Mouse (Mus musculus): ENCODE measurements around the gene Kcnip4. TPM values are rescaled to one million over a fixed set of nuclear protein-coding genes. Genes with fewer than 3 reads are reported as not detected.

The Kcnip4 gene
- polyA plus RNA-seq, 1 experiment, result not detected

- no peak for TF ChIP-seq POLR2A (IDR thresholded peaks at IDR 0.05; ENCODE audit: low read depth, low read length)
- TF ChIP-seq CTCF (IDR thresholded peaks at IDR 0.05; ENCODE audit: extremely low read depth, insufficient read length, insufficient replicate concordance, low read depth, low read length), result no peak
- WGBS, result 50% methylated on average over 3 of the region's 3 CpGs
- no peaks in the 10 kb centered on the region for H3K4me1 ChIP-seq (ENCODE audit: control insufficient read depth, insufficient read depth, insufficient read length, low read length)
- no peak overlapping the region for H3K27ac ChIP-seq (ENCODE audit: insufficient read depth, low read depth, low read length)
- H3K27me3 ChIP-seq (ENCODE audit: control insufficient read depth, insufficient read depth, low read length), result no peaks in the 10 kb centered on the region
- no peak overlapping the region for H3K4me3 ChIP-seq (ENCODE audit: low read depth, low read length)
- H3K36me3 ChIP-seq (ENCODE audit: control insufficient read depth, insufficient read depth, low read length), result no peaks in the 10 kb centered on the region
Observed at GRCm38 (mm10) chr5:48545825-48546224, 978.9 kb downstream of the Kcnip4 start.

- H3K27ac ChIP-seq (ENCODE audit: insufficient read depth, low read depth, low read length), result no peak overlapping the region
- no peaks in the 10 kb centered on the region for H3K4me1 ChIP-seq (ENCODE audit: control insufficient read depth, insufficient read depth, insufficient read length, low read length)
- no peak overlapping the region for H3K4me3 ChIP-seq (ENCODE audit: low read depth, low read length)
- no peaks in the 10 kb centered on the region for H3K36me3 ChIP-seq (ENCODE audit: control insufficient read depth, insufficient read depth, low read length)
- WGBS, result 49% methylated on average over 5 of the region's 5 CpGs
- H3K27me3 ChIP-seq (ENCODE audit: control insufficient read depth, insufficient read depth, low read length), result no peaks in the 10 kb centered on the region
- TF ChIP-seq POLR2A (IDR thresholded peaks at IDR 0.05; ENCODE audit: low read depth, low read length), result no peak
- TF ChIP-seq CTCF (IDR thresholded peaks at IDR 0.05; ENCODE audit: extremely low read depth, insufficient read length, insufficient replicate concordance, low read depth, low read length), result no peak
Observed at GRCm38 (mm10) chr5:48544784-48545734, 979.6 kb downstream of the Kcnip4 start.

- H3K27me3 ChIP-seq (ENCODE audit: control insufficient read depth, insufficient read depth, low read length), result no peaks in the 10 kb centered on the region
- H3K4me1 ChIP-seq (ENCODE audit: control insufficient read depth, insufficient read depth, insufficient read length, low read length), result no peaks in the 10 kb centered on the region
- no peaks in the 10 kb centered on the region for H3K36me3 ChIP-seq (ENCODE audit: control insufficient read depth, insufficient read depth, low read length)
- no peak for TF ChIP-seq POLR2A (IDR thresholded peaks at IDR 0.05; ENCODE audit: low read depth, low read length)
- 84% methylated on average over 4 of the region's 4 CpGs for WGBS
- no peak overlapping the region for H3K27ac ChIP-seq (ENCODE audit: insufficient read depth, low read depth, low read length)
- no peak overlapping the region for H3K4me3 ChIP-seq (ENCODE audit: low read depth, low read length)
Observed at GRCm38 (mm10) chr5:48518035-48518434, 1006.7 kb downstream of the Kcnip4 start.

- 87% methylated on average over 1 of the region's 1 CpGs for WGBS
- Histone ChIP-seq H3K4me1 (ENCODE audit: control insufficient read depth, insufficient read depth, insufficient read length, low read length) (no peaks in the 10 kb centered on the region), H3K27ac (ENCODE audit: insufficient read depth, low read depth, low read length) (no peak overlapping the region), H3K36me3 (ENCODE audit: control insufficient read depth, insufficient read depth, low read length) (no peaks in the 10 kb centered on the region), H3K27me3 (ENCODE audit: control insufficient read depth, insufficient read depth, low read length) (no peaks in the 10 kb centered on the region), H3K4me3 (ENCODE audit: low read depth, low read length) (no peak overlapping the region)
- TF ChIP-seq CTCF (IDR thresholded peaks at IDR 0.05; ENCODE audit: extremely low read depth, insufficient read length, insufficient replicate concordance, low read depth, low read length) (no peak), POLR2A (IDR thresholded peaks at IDR 0.05; ENCODE audit: low read depth, low read length) (no peak)
Observed at GRCm38 (mm10) chr5:48513354-48513753, 1011.4 kb downstream of the Kcnip4 start.

- H3K27ac ChIP-seq (ENCODE audit: insufficient read depth, low read depth, low read length), result no peak overlapping the region
- H3K36me3 ChIP-seq (ENCODE audit: control insufficient read depth, insufficient read depth, low read length), result no peaks in the 10 kb centered on the region
- H3K27me3 ChIP-seq (ENCODE audit: control insufficient read depth, insufficient read depth, low read length), result no peaks in the 10 kb centered on the region
- no peak for TF ChIP-seq POLR2A (IDR thresholded peaks at IDR 0.05; ENCODE audit: low read depth, low read length)
- no peak for TF ChIP-seq CTCF (IDR thresholded peaks at IDR 0.05; ENCODE audit: extremely low read depth, insufficient read length, insufficient replicate concordance, low read depth, low read length)
- no peak overlapping the region for H3K4me3 ChIP-seq (ENCODE audit: low read depth, low read length)
- no peaks in the 10 kb centered on the region for H3K4me1 ChIP-seq (ENCODE audit: control insufficient read depth, insufficient read depth, insufficient read length, low read length)
- 16% methylated on average over 1 of the region's 1 CpGs for WGBS
Observed at GRCm38 (mm10) chr5:48511357-48511756, 1013.4 kb downstream of the Kcnip4 start.

- Histone ChIP-seq H3K27me3 (ENCODE audit: control insufficient read depth, insufficient read depth, low read length) (no peaks in the 10 kb centered on the region), H3K27ac (ENCODE audit: insufficient read depth, low read depth, low read length) (no peak overlapping the region), H3K4me3 (ENCODE audit: low read depth, low read length) (no peak overlapping the region), H3K4me1 (ENCODE audit: control insufficient read depth, insufficient read depth, insufficient read length, low read length) (no peaks in the 10 kb centered on the region), H3K36me3 (ENCODE audit: control insufficient read depth, insufficient read depth, low read length) (no peaks in the 10 kb centered on the region)
- WGBS, result 73% methylated on average over 12 of the region's 12 CpGs
- TF ChIP-seq POLR2A (IDR thresholded peaks at IDR 0.05; ENCODE audit: low read depth, low read length) (no peak), CTCF (IDR thresholded peaks at IDR 0.05; ENCODE audit: extremely low read depth, insufficient read length, insufficient replicate concordance, low read depth, low read length) (no peak)
Observed at GRCm38 (mm10) chr5:48510241-48510640, 1014.5 kb downstream of the Kcnip4 start.

- TF ChIP-seq POLR2A (IDR thresholded peaks at IDR 0.05; ENCODE audit: low read depth, low read length) (no peak), CTCF (IDR thresholded peaks at IDR 0.05; ENCODE audit: extremely low read depth, insufficient read length, insufficient replicate concordance, low read depth, low read length) (no peak)
- Histone ChIP-seq H3K4me3 (ENCODE audit: low read depth, low read length) (peak overlapping the region; percentile 16), H3K27ac (ENCODE audit: insufficient read depth, low read depth, low read length) (no peak overlapping the region), H3K27me3 (ENCODE audit: control insufficient read depth, insufficient read depth, low read length) (no peaks in the 10 kb centered on the region), H3K36me3 (ENCODE audit: control insufficient read depth, insufficient read depth, low read length) (no peaks in the 10 kb centered on the region), H3K4me1 (ENCODE audit: control insufficient read depth, insufficient read depth, insufficient read length, low read length) (no peaks in the 10 kb centered on the region)
- WGBS, result 34% methylated on average over 18 of the region's 18 CpGs
Observed at GRCm38 (mm10) chr5:48509194-48509930, 1015.3 kb downstream of the Kcnip4 start.

Data from small intestine, adult 2 months (tissue).